Mouse (Mus musculus) spleen, postnatal 0 days (tissue): ENCODE data around the gene C2cd4c. TPM values are rescaled to one million over a fixed set of nuclear protein-coding genes. Genes with fewer than 3 reads are reported as not detected.

Experiments used
- polyA plus RNA-seq: library from polyadenylated mRNA; unstranded; fragments of >200 nt; fragmentation: Nextera tagmentation; extraction: Ambion mirVana; gene quantifications from 2 replicates; pipeline ENCODE4 v1.2.1, GENCODE M21; 2015

Gene C2cd4c
- polyA plus RNA-seq = not detected in 2 replicates

DNA sequence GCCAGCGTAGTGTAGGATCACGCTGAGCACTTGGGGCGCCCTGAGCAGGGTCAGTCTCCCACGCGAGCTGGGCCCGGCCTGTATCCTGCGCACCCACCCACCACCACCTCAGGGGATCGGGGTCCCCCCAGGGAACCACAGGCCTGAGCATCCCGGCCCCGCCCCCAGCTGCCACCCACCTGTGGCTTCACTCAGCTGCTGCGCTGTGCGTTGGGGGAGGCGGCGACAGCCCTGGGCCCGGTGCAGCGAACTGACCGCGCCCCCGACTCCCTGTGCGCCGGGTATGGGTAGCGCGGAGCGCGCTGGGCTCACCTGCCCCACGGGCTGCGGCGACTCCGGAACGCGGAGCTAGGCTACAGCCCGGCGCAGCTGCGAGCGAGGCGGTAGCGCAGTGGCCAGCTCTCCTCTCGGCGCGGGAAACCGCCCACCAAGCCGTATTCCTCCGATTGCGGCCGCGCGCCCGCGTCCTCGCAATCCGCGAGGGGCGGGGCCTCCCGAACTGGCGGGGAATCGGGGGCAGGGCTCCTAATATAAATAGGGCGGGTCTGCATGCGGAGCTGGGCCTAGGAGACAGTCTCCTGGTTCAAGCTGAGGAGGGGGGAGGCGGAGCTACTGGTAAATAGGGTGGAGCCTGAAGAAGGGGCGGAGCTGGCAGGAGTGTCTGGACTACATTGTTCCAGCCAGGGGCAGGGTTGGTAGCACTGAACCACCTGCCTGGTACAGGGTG is at the start of gene C2cd4c:
C2cd4c (minus strand) TSS at position 448 of the 727 bp plus-strand sequence.

DNA sequence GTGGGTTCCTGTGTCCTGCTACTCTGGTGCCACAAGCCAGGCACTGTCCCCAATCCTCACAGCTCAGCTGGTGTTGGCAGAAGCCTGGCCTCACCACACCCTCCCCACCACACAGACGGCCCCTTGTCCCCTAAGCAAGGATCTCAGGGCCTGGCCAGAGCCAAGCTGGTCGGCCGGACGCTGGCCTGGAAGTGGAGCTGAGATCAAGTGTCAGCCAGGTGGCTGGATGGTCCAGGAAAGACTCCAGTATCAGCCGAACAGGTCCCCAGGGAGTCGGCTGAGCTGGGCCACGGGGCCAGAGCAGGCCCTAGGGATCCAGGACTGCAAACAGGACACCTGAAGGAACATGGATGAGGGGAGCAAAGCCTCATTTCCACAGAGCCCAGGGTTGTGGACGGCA is 31.9 kb upstream of the C2cd4c start, which contains the start of gene Odf3l2:
Odf3l2 (minus strand) TSS at position 28 of the 400 bp plus-strand sequence.

DNA sequence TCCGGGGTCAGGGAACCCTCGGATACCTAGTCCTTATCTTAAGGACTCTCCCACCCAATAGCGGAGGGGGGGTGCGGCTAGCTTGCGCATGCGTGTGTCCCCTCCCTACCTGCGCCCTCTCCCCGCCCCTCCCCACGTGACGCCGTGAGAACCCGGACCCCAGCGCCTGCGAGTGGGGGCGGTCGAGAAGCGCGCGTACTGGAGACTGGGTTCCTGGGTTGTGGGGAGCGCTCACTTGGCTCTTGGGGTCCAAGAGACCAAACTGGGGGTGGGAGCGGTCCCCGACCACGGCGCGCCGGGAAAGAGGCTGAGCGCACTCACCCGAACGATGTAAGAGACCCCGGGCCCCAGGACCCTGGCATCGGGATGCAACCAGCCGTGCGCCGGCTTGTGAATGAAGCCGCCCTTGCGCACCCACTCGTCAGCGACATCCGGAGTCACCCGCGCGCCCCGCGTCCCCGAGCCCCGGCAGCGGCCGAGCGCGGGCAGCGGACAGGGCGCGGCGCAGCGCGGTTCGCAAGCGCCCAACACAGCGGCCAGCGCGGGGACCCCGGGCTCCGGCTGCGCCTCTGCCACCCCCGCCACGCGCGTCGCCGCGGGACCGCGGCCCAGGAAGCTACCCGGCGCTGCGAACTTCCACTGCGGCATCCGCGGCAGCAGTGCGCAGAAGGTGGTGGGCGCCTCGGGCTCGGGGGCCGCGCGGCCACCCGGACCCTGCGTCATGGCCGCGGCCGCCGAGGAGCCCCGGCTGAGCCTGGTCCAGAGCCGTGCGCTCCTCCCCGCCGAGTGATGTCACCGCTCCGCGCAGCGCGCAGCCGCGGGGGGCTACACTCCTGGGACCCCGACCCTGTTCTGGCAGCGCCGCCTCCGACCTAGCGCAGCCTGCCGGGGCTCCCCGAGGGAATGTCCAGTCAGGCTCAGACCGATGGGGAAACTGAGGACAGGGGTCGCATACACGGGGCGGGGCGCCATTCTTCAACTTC is 23.6 kb upstream of the C2cd4c start, which contains the start of gene Shc2:
Shc2 (minus strand) TSS at position 791 of the 983 bp plus-strand sequence.

DNA sequence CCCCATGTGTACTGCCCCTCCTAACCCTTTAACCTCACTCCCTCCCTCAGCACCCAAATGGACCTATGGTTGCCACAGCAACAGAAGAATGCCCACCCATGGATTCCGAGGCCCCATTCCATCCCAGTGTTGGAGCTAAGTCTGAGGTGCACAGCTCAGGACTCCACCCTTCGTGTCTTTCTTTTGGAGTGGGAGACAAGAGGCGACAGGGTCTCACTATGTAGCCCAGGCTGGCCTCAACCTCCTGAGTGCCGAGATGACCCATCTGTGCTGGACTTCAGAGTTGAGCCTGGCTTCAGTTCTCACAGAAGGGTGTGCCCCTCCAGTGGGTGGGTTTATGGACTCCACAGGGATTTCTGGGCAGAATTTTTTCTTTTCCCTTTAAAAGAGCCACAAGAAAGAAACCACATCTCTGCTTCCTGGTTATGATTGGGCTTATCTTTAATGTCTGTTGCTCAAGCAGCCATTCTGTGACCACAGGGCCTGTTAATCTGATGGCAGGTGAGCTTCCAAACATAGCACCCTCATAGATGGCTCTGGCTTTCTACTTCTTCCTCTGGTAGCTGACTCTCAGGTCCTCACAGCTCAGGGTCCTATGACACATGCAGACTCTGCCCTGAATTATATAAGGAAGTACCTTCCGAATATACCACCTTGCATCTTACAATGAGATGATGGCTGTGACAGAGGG is 26.6 kb downstream of the C2cd4c start, which contains the start of gene Theg:
Theg (minus strand) TSS at position 271 of the 691 bp plus-strand sequence.

Other genes starting within 250 kb of the C2cd4c start
- not detected in 2 replicates for gene Vmn2r83, start 145.3 kb downstream of the C2cd4c start, polyA plus RNA-seq
- gene Plpp2, start 80.2 kb downstream of the C2cd4c start, polyA plus RNA-seq = 8.5 and 11.1 TPM in 2 replicates
- 10.7 and 13.4 TPM in 2 replicates for gene Mier2, start 58.8 kb downstream of the C2cd4c start, polyA plus RNA-seq
- gene Theg, start 26.7 kb downstream of the C2cd4c start, polyA plus RNA-seq = not detected in 2 replicates
- 0.90 TPM in 2 replicates for gene Shc2, start 23.9 kb upstream of the C2cd4c start, polyA plus RNA-seq
- not detected in 2 replicates for gene Odf3l2, start 31.7 kb upstream of the C2cd4c start, polyA plus RNA-seq
- gene Madcam1, start 50.5 kb upstream of the C2cd4c start, polyA plus RNA-seq = 25.8 and 30.9 TPM in 2 replicates
- 31.4 and 37.7 TPM in 2 replicates for gene Tpgs1, start 55.3 kb upstream of the C2cd4c start, polyA plus RNA-seq
- 108 and 126 TPM in 2 replicates for gene Cdc34, start 68.2 kb upstream of the C2cd4c start, polyA plus RNA-seq
- gene Gzmm, start 75.0 kb upstream of the C2cd4c start, polyA plus RNA-seq = 0.23 and 0.45 TPM in 2 replicates
- gene Bsg, start 90.5 kb upstream of the C2cd4c start, polyA plus RNA-seq = 663 and 749 TPM in 2 replicates
- gene Hcn2, start 102.6 kb upstream of the C2cd4c start, polyA plus RNA-seq = 0.04 and 0.07 TPM in 2 replicates
- 15.7 and 18.4 TPM in 2 replicates for gene Polrmt, start 132.6 kb upstream of the C2cd4c start, polyA plus RNA-seq
- 0.28 TPM in 1 of 2 replicates, not detected in the other for gene Fgf22, start 141.1 kb upstream of the C2cd4c start, polyA plus RNA-seq
- gene Rnf126, start 152.9 kb upstream of the C2cd4c start, polyA plus RNA-seq = 41.4 and 42.3 TPM in 2 replicates
- 3.3 and 3.6 TPM in 2 replicates for gene Fstl3, start 163.2 kb upstream of the C2cd4c start, polyA plus RNA-seq
- 9.3 and 15.0 TPM in 2 replicates for gene Prss57, start 176.9 kb upstream of the C2cd4c start, polyA plus RNA-seq
- 16.9 and 22.9 TPM in 2 replicates for gene Palm, start 179.5 kb upstream of the C2cd4c start, polyA plus RNA-seq
- gene Misp, start 207.0 kb upstream of the C2cd4c start, polyA plus RNA-seq = 0.08 and 0.27 TPM in 2 replicates
- 131 and 134 TPM in 2 replicates for gene Ptbp1, start 240.4 kb upstream of the C2cd4c start, polyA plus RNA-seq